Mouse (Mus musculus) cortical plate, adult 2 months (tissue): ENCODE data around the gene Bcl9. TPM values are rescaled to one million over a fixed set of nuclear protein-coding genes. Genes with fewer than 3 reads are reported as not detected.
A peak's percentile ranks its signal among the peaks of the same experiment; 100 is the strongest.

Source experiments
- H3K27ac ChIP-seq: fragments of 200-500 bp; 2 replicates; pipeline ENCODE4 v1.5.1; 2012; ENCODE audit warnings: low read length, control low read depth, inconsistent platforms; ENCODE audit not compliant: insufficient read depth
- H3K4me1 ChIP-seq: fragments of 200-500 bp; 2 replicates; pipeline ENCODE4 v1.6.1; 2011; ENCODE audit warnings: low read length; ENCODE audit not compliant: control insufficient read depth, insufficient read depth
- H3K4me3 ChIP-seq: fragments of 200-500 bp; 2 replicates; pipeline ENCODE4 v1.5.1; 2011; ENCODE audit warnings: mild to moderate bottlenecking, low read length, control low read depth; ENCODE audit not compliant: insufficient read depth
- CTCF ChIP-seq: fragments of 200-500 bp; IDR thresholded peaks from 2 replicates; pipeline ENCODE4 v1.5.1; 2011; ENCODE audit warnings: mild to moderate bottlenecking, control low read depth, low read length; ENCODE audit not compliant: insufficient read depth; ENCODE audit errors: extremely low read depth
- POLR2A ChIP-seq: fragments of 200-500 bp; IDR thresholded peaks from 2 replicates; pipeline ENCODE4 v1.6.1; 2011; ENCODE audit warnings: mild to moderate bottlenecking, low read length, control low read depth; ENCODE audit not compliant: insufficient read depth; ENCODE audit errors: extremely low read depth
- polyA plus RNA-seq: library from polyadenylated mRNA; depleted of rRNA; stranded (reverse); fragments of >200 nt; gene quantifications from 2 replicates; pipeline ENCODE4 v1.2.3, GENCODE M21; 2012

Gene Bcl9
- polyA plus RNA-seq, 1 experiment = 18.7 TPM

GRCm38 (mm10) chr3:97201943-97202342 is 95.8 kb downstream of the Bcl9 start:
- Histone ChIP-seq H3K4me3 (no peak overlapping the region), H3K4me1 (peaks cover 2% of the 10 kb centered on the region; the same call in 1 of the 2 replicates), H3K27ac (no peak overlapping the region)
- TF ChIP-seq POLR2A (no peak), CTCF (peak; percentile 69)

GRCm38 (mm10) chr3:97199261-97199660 is 98.5 kb downstream of the Bcl9 start:
- TF ChIP-seq POLR2A = no peak
- TF ChIP-seq CTCF = no peak
- Histone ChIP-seq H3K27ac (no peak overlapping the region), H3K4me1 (peaks cover 2% of the 10 kb centered on the region; the same call in 1 of the 2 replicates), H3K4me3 (no peak overlapping the region)

- H3K4me1 ChIP-seq = peaks cover 2% of the 10 kb centered on the region; the same call in 1 of the 2 replicates
- H3K4me3 ChIP-seq = no peak overlapping the region
- H3K27ac ChIP-seq = no peak overlapping the region
- TF ChIP-seq POLR2A (no peak), CTCF (no peak)
These were observed 101.1 kb downstream of the Bcl9 start for GRCm38 (mm10) chr3:97196571-97196970.

GRCm38 (mm10) chr3:97185098-97185860 is 112.4 kb downstream of the Bcl9 start:
- H3K4me3 ChIP-seq = no peak overlapping the region
- TF ChIP-seq CTCF (peak; percentile 86), POLR2A (no peak)
- H3K4me1 ChIP-seq = no peaks in the 10 kb centered on the region
- H3K27ac ChIP-seq = no peak overlapping the region

- TF ChIP-seq POLR2A (no peak), CTCF (peak; percentile 46)
- no peak overlapping the region for H3K4me3 ChIP-seq
- H3K4me1 ChIP-seq = no peaks in the 10 kb centered on the region
- no peak overlapping the region for H3K27ac ChIP-seq
These were observed 113.9 kb downstream of the Bcl9 start for GRCm38 (mm10) chr3:97183810-97184209.

- Histone ChIP-seq H3K27ac (no peak overlapping the region), H3K4me1 (no peaks in the 10 kb centered on the region), H3K4me3 (no peak overlapping the region)
- no peak for TF ChIP-seq CTCF
- no peak for TF ChIP-seq POLR2A
These were observed 117.2 kb downstream of the Bcl9 start for GRCm38 (mm10) chr3:97180527-97180926.

- Histone ChIP-seq H3K4me1 (no peaks in the 10 kb centered on the region), H3K4me3 (no peak overlapping the region), H3K27ac (no peak overlapping the region)
- TF ChIP-seq CTCF (no peak), POLR2A (no peak)
These were observed 118.8 kb downstream of the Bcl9 start for GRCm38 (mm10) chr3:97178885-97179284.

GRCm38 (mm10) chr3:97172632-97173031 is 125.1 kb downstream of the Bcl9 start:
- TF ChIP-seq CTCF (no peak), POLR2A (no peak)

GRCm38 (mm10) chr3:97172231-97172630 is 125.5 kb downstream of the Bcl9 start:
- TF ChIP-seq POLR2A (no peak), CTCF (no peak)
- no peaks in the 10 kb centered on the region for H3K4me1 ChIP-seq
- H3K27ac ChIP-seq = no peak overlapping the region
- no peak overlapping the region for H3K4me3 ChIP-seq

More at GRCm38 (mm10) chr3:97172632-97173031, 125.1 kb downstream of the Bcl9 start:
- no peak overlapping the region for H3K4me3 ChIP-seq
- H3K27ac ChIP-seq = no peak overlapping the region
- H3K4me1 ChIP-seq = no peaks in the 10 kb centered on the region

- Histone ChIP-seq H3K4me1 (no peaks in the 10 kb centered on the region), H3K4me3 (no peak overlapping the region), H3K27ac (no peak overlapping the region)
- TF ChIP-seq CTCF = no peak
- TF ChIP-seq POLR2A = no peak
These were observed 126.2 kb downstream of the Bcl9 start for GRCm38 (mm10) chr3:97171531-97171930.
